Mouse (Mus musculus) embryonic facial prominence, embryonic 14.5 days (tissue): ENCODE measurements around the gene Dennd4a. TPM values are rescaled to one million over a fixed set of nuclear protein-coding genes. Genes with fewer than 3 reads are reported as not detected.

Source experiments
- ATAC-seq: fragments of 200-750 bp; cut with Nextera tagmentation; 2 replicates; pipeline ENCODE4 v1.8.0; 2017; ENCODE audit warnings: low read depth, moderate number of reproducible peaks, moderate TSS enrichment
- DNase-seq: peaks from one replicate; pipeline ENCODE4 v3.0.0-alpha.2; 2015; ENCODE audit warnings: low spot score
- H3K27ac ChIP-seq: fragments of 300-500 bp; sonication (generic); replicated peaks from 2 replicates; pipeline ENCODE4 v1.5.1; 2014; ENCODE audit warnings: low read depth, mild to moderate bottlenecking, low read length, moderate library complexity
- H3K27me3 ChIP-seq: fragments of 300-500 bp; sonication (generic); replicated peaks from 2 replicates; pipeline ENCODE4 v1.6.1; 2014; ENCODE audit warnings: low read length; ENCODE audit not compliant: control insufficient read depth, insufficient read depth
- H3K36me3 ChIP-seq: fragments of 300-500 bp; sonication (generic); 2 replicates; pipeline ENCODE4 v1.6.1; 2014; ENCODE audit warnings: low read length, mixed read lengths; ENCODE audit not compliant: control insufficient read depth, insufficient read depth
- H3K4me1 ChIP-seq: fragments of 300-500 bp; sonication (generic); 2 replicates; pipeline ENCODE4 v1.6.1; 2014; ENCODE audit warnings: antibody characterized with exemption, low read length; ENCODE audit not compliant: control insufficient read depth, insufficient read depth
- H3K4me2 ChIP-seq: fragments of 300-500 bp; sonication (generic); 2 replicates; pipeline ENCODE4 v1.6.1; 2014; ENCODE audit warnings: low read depth, mild to moderate bottlenecking, low read length, moderate library complexity, mixed read lengths
- H3K4me3 ChIP-seq: fragments of 300-500 bp; sonication (generic); 2 replicates; pipeline ENCODE4 v1.5.1; 2014; ENCODE audit warnings: low read depth, mild to moderate bottlenecking, low read length
- H3K9ac ChIP-seq: fragments of 300-500 bp; sonication (generic); 2 replicates; pipeline ENCODE4 v1.6.1; 2014; ENCODE audit warnings: low read depth, mild to moderate bottlenecking, low read length, moderate library complexity, mixed read lengths
- H3K9me3 ChIP-seq: fragments of 300-500 bp; sonication (generic); 2 replicates; pipeline ENCODE4 v1.6.1; 2016; ENCODE audit warnings: low read length; ENCODE audit not compliant: control insufficient read depth
- WGBS: fragments of 180-500 bp; shearing (Covaris S2); extraction: QIAGEN DNeasy Blood & Tissue Kit; methylation state at CpG from one replicate; pipeline ENCODE4 v1.1.7; 2014; 5-methylcytosine and 5-hydroxymethylcytosine counted together
- polyA plus RNA-seq: library from polyadenylated mRNA; unstranded; fragments of >200 nt; fragmentation: Nextera tagmentation; extraction: Ambion mirVana; gene quantifications from 2 replicates; pipeline ENCODE4 v1.2.1, GENCODE M21; 2014

The Dennd4a gene
- polyA plus RNA-seq, 1 experiment from 2014 or later: 7.5 TPM

DNA sequence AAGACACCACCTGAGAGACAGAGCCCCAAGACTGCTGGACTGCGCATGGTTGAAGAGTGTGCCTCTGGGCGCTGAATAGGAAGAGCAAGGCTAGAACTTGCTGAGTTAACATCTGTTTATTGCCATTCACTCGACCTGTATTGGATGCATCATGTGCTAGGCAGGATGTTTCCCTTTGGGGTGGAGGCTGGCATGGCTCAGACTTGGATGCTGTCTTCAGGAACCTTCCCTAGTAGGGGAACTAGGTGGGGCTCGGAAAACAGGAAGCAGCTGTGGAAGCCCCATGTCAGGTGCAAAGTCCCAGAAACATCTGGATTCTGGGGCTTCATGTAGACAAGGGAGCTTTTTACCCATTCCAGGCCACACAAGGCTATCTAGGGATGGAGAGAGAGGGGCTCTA lies 119.1 kb downstream of the Dennd4a start:
- Histone ChIP-seq H3K27ac (no peak overlapping the region), H3K36me3 (no peaks in the 10 kb centered on the region), H3K27me3 (no peaks in the 10 kb centered on the region), H3K9me3 (no peaks in the 10 kb centered on the region), H3K4me3 (no peak overlapping the region), H3K4me2 (no peak overlapping the region), H3K9ac (no peak overlapping the region), H3K4me1 (peaks cover 10% of the 10 kb centered on the region)
- WGBS: 67% methylated on average over 4 of the region's 4 CpGs
- DNase-seq (no peak), ATAC-seq (no peak)

DNA sequence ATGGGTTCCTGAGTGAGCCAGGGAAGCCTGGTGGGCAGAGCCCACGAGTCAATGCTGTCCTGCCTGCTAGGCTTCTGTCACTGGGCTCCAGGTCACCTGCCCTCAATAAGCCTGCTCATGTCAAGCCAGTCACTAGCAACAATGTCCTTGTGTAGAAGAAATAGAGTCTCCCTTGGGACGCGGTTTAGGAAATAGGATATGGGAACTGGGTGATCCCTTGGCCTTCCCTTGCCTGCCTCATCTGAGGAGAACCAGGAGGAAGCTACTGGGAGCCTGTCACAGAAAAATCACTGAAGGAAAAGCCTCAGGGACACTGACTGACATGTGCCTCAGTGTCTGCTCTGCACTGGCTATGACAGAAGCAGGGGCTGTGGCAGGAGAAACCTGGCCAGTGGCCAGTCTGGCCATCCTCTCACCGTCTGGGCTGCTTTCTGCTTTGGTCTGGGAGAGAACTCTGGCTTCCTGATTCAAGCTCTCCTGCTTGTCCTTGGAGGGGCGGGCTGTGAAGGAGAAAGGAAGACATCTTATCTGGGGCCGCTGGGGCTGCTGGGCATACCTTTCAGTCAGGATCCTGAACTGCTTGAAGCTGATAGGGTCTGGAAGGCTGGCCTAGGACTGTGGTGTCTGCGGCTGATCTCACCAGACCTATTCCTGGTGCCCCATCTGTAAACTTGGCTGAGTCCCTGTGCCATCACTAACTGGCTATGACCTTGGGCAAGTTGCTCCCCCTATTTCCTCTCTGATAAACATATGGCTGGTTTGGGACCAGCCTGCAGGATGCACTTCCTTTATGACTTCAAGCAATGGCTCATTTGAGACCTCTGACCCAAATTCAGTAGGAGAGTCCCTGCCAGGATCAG lies 120.8 kb downstream of the Dennd4a start:
- Histone ChIP-seq H3K4me3 (no peak overlapping the region), H3K9me3 (no peaks in the 10 kb centered on the region), H3K36me3 (no peaks in the 10 kb centered on the region), H3K4me1 (0 out of 2 replicates have a peak, but pooled peaks cover 1% of the 10 kb centered on the region), H3K27ac (no peak overlapping the region), H3K4me2 (no peak overlapping the region), H3K27me3 (no peaks in the 10 kb centered on the region), H3K9ac (no peak overlapping the region)
- no peak for ATAC-seq
- DNase-seq: no peak
- WGBS: 74% methylated on average over 7 of the region's 7 CpGs

GRCm38 (mm10) chr9:64934015-64934754 lies 123.0 kb downstream of the Dennd4a start:
- peak; percentile 62; the same call in 1 of the 2 replicates for ATAC-seq
- H3K9me3 ChIP-seq: no peaks in the 10 kb centered on the region
- DNase-seq: peak; percentile 38
- H3K4me3 ChIP-seq: no peak overlapping the region
- H3K36me3 ChIP-seq: no peaks in the 10 kb centered on the region
- WGBS: 51% methylated on average over 15 of the region's 15 CpGs
- no peaks in the 10 kb centered on the region for H3K4me1 ChIP-seq
- no peak overlapping the region for H3K27ac ChIP-seq
- no peak overlapping the region for H3K4me2 ChIP-seq
- H3K9ac ChIP-seq: no peak overlapping the region
- no peaks in the 10 kb centered on the region for H3K27me3 ChIP-seq

GRCm38 (mm10) chr9:64936508-64936907 lies 125.4 kb downstream of the Dennd4a start:
- DNase-seq (peak; percentile 68), ATAC-seq (peak; percentile 32; the same call in 1 of the 2 replicates)
- Histone ChIP-seq H3K27me3 (no peaks in the 10 kb centered on the region), H3K9ac (no peak overlapping the region), H3K36me3 (no peaks in the 10 kb centered on the region), H3K4me3 (no peak overlapping the region), H3K9me3 (no peaks in the 10 kb centered on the region), H3K4me1 (0 out of 2 replicates have a peak, but pooled peaks cover 6% of the 10 kb centered on the region), H3K4me2 (no peak overlapping the region), H3K27ac (no peak overlapping the region)
- 0% methylated on average over 6 of the region's 6 CpGs for WGBS

- ATAC-seq: no peak
- no peak overlapping the region for H3K9ac ChIP-seq
- H3K27ac ChIP-seq: no peak overlapping the region
- H3K4me2 ChIP-seq: no peak overlapping the region
- H3K9me3 ChIP-seq: no peaks in the 10 kb centered on the region
- H3K4me3 ChIP-seq: no peak overlapping the region
- H3K4me1 ChIP-seq: 0 out of 2 replicates have a peak, but pooled peaks cover 6% of the 10 kb centered on the region
- WGBS: 62% methylated on average over 5 of the region's 5 CpGs
- no peaks in the 10 kb centered on the region for H3K27me3 ChIP-seq
- no peak for DNase-seq
- H3K36me3 ChIP-seq: no peaks in the 10 kb centered on the region
Observed at GRCm38 (mm10) chr9:64937491-64937890, 126.4 kb downstream of the Dennd4a start.

- 0 out of 2 replicates have a peak, but pooled peaks cover 6% of the 10 kb centered on the region for H3K4me1 ChIP-seq
- no peak overlapping the region for H3K4me3 ChIP-seq
- H3K9ac ChIP-seq: no peak overlapping the region
- H3K27me3 ChIP-seq: no peaks in the 10 kb centered on the region
- H3K9me3 ChIP-seq: no peaks in the 10 kb centered on the region
- H3K4me2 ChIP-seq: no peak overlapping the region
- DNase-seq: no peak
- no peaks in the 10 kb centered on the region for H3K36me3 ChIP-seq
- H3K27ac ChIP-seq: no peak overlapping the region
- no peak for ATAC-seq
- WGBS: 81% methylated on average over 5 of the region's 5 CpGs
Observed at GRCm38 (mm10) chr9:64938535-64938934, 127.4 kb downstream of the Dennd4a start.

DNA sequence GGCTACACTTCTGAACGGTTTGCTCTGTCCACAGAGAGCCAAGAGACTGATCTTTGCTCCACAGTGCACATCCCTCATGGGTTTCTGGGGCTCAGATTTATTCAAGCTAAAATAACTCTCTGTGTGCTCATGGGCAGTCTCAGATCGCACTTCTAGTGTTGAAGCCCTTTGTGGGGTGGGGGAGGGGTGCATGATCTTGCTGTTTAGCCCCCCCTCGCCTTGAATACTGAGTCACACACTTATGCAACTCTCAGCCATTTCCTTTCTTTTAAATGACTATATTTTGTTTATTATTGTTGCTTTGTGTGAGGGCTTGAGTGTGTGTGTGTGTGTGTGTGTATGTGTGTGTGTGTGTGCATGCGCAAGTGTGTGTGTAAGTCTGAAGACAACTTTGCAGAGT lies 128.1 kb downstream of the Dennd4a start:
- no peaks in the 10 kb centered on the region for H3K9me3 ChIP-seq
- 0 out of 2 replicates have a peak overlapping the region, but pooled peaks have one; percentile 15 for H3K9ac ChIP-seq
- no peak overlapping the region for H3K4me2 ChIP-seq
- no peaks in the 10 kb centered on the region for H3K36me3 ChIP-seq
- no peak for ATAC-seq
- DNase-seq: no peak
- H3K4me3 ChIP-seq: no peak overlapping the region
- H3K4me1 ChIP-seq: 0 out of 2 replicates have a peak, but pooled peaks cover 6% of the 10 kb centered on the region
- H3K27me3 ChIP-seq: no peaks in the 10 kb centered on the region
- no peak overlapping the region for H3K27ac ChIP-seq
- WGBS: 57% methylated on average over 4 of the region's 4 CpGs

DNA sequence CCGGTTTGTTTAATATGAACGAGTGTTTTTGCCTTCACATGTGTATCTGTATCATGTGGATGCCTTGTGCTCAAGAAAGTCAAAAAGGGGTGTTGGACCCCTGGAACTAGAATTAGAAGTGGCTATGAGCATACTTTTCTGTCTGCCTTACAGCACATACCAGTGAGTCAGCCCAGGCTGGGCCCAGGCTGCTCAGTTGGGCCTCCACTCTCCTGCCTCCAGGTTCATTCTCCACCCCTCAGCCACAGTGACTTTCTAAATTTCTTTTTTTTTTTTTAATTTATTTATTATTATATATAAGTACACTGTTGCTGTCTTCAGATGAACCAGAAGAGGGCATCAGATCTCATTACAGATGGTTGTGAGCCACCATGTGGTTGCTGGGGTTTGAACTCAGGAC lies 128.7 kb downstream of the Dennd4a start:
- DNase-seq (no peak), ATAC-seq (no peak)
- Histone ChIP-seq H3K4me2 (no peak overlapping the region), H3K4me1 (0 out of 2 replicates have a peak, but pooled peaks cover 6% of the 10 kb centered on the region), H3K27ac (no peak overlapping the region), H3K9ac (no peak overlapping the region), H3K4me3 (no peak overlapping the region), H3K9me3 (no peaks in the 10 kb centered on the region), H3K36me3 (no peaks in the 10 kb centered on the region), H3K27me3 (no peaks in the 10 kb centered on the region)
- WGBS: 79% methylated on average over 2 of the region's 2 CpGs
